Mouse (Mus musculus) heart, adult 2 months (tissue): ENCODE data around the gene 1700057G04Rik.

ENCODE experiments used
- CTCF ChIP-seq: fragments of 200-600 bp; IDR thresholded peaks from 2 replicates; pipeline ENCODE4 v1.8.1; 2022; ENCODE audit warnings: antibody characterized with exemption, mild to moderate bottlenecking, moderate library complexity
- EP300 ChIP-seq: fragments of 200-500 bp; IDR thresholded peaks from 2 replicates; pipeline ENCODE4 v1.6.1; 2011; ENCODE audit warnings: low read depth, low read length, control low read depth; ENCODE audit not compliant: insufficient read depth

DNA sequence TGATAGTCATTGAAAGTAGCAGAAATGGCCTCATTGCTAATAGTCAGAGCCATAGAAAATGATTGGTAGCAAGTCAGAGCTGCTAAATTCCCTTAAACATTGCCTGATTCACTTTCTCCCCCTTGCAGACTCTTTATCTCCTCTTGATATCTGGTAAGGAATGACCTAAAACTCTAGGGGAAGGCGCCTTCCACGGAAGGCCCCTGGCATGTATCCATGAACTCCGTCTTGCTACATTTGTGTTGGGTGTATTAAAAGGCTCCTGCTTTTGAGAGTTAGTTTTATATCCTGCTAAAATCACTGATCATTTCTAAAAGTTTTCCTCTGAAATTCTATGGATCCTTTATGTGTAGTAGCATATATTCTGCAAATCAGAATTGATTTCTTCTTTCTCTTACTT lies 7.6 kb downstream of the 1700057G04Rik start:
- TF ChIP-seq CTCF: no peak
- TF ChIP-seq EP300: no peak
